Mouse (Mus musculus) CH12.LX (cell line): ENCODE measurements around the gene Tcp11l2. TPM values are rescaled to one million over a fixed set of nuclear protein-coding genes. Genes with fewer than 3 reads are reported as not detected.

Experiments used
- DNase-seq: peaks from one replicate; pipeline ENCODE4 v3.0.0-alpha.2; 2013; ENCODE audit errors: extremely low read depth
- H3K27ac ChIP-seq: 2 replicates; pipeline ENCODE4 v1.5.1; 2012; ENCODE audit warnings: low read depth, mild to moderate bottlenecking, control low read depth, moderate library complexity; ENCODE audit not compliant: insufficient read depth
- H3K27me3 ChIP-seq: replicated peaks from 2 replicates; pipeline ENCODE3; 2012; ENCODE audit warnings: inconsistent platforms
- H3K36me3 ChIP-seq, 2 experiments: replicated peaks in 1 of 2; 2 replicates each; pipeline versions ENCODE3 to v1.6.1; 2012; ENCODE audit warnings: inconsistent platforms in 1 of 2, low read length in 1 of 2, mild to moderate bottlenecking in 1 of 2, mixed read lengths in 1 of 2, moderate library complexity in 1 of 2; ENCODE audit not compliant: control insufficient read depth in 1 of 2, insufficient read depth in 1 of 2
- H3K4me1 ChIP-seq, 2 experiments: 2 replicates each; pipeline ENCODE4 v1.6.1; 2012; ENCODE audit warnings: inconsistent platforms in 1 of 2, moderate library complexity in 1 of 2; ENCODE audit not compliant: insufficient read depth in 2 of 2, control insufficient read depth in 1 of 2
- H3K4me2 ChIP-seq: 2 replicates; pipeline ENCODE4 v1.6.1; 2012; ENCODE audit warnings: low read depth, mild to moderate bottlenecking, control low read depth; ENCODE audit not compliant: poor library complexity, insufficient read depth, severe bottlenecking
- H3K4me3 ChIP-seq, 3 experiments: fragments of 150-350 bp in 1 of 3; sonication (generic) in 1 of 3; replicated peaks in 1 of 3; 2 replicates each; pipeline versions ENCODE3 to v1.5.1; 2011 to 2012; ENCODE audit warnings: low read depth in 2 of 3, low read length in 2 of 3, mild to moderate bottlenecking in 2 of 3, moderate library complexity in 2 of 3, control low read depth in 1 of 3, improper control_type of control experiment in 1 of 3, inconsistent platforms in 1 of 3, mixed read lengths in 1 of 3; ENCODE audit not compliant: poor library complexity in 1 of 3
- H3K79me2 ChIP-seq: replicated peaks from 2 replicates; pipeline ENCODE4 v1.6.1; 2012; ENCODE audit warnings: mild to moderate bottlenecking, moderate library complexity; ENCODE audit not compliant: control insufficient read depth, poor library complexity, insufficient read depth, severe bottlenecking; ENCODE audit errors: extremely low read depth
- H3K9ac ChIP-seq: 2 replicates; pipeline ENCODE4 v1.6.1; 2012; ENCODE audit warnings: low read depth, mild to moderate bottlenecking, control low read depth, moderate library complexity; ENCODE audit not compliant: insufficient read depth
- H3K9me3 ChIP-seq: replicated peaks from 2 replicates; pipeline ENCODE3; 2012; ENCODE audit warnings: low read length, inconsistent platforms, mixed read lengths
- BHLHE40 ChIP-seq: IDR thresholded peaks from 2 replicates; pipeline ENCODE4 v1.6.1; 2011; ENCODE audit warnings: mild to moderate bottlenecking, low read depth, low read length, improper control_type of control experiment
- E2F4 ChIP-seq: IDR thresholded peaks from 2 replicates; pipeline ENCODE4 v1.6.1; 2011; ENCODE audit warnings: low read depth, low read length, improper control_type of control experiment; ENCODE audit not compliant: insufficient replicate concordance
- ELF1 ChIP-seq: IDR thresholded peaks from 2 replicates; pipeline ENCODE4 v1.6.1; 2014; ENCODE audit warnings: low read depth, mild to moderate bottlenecking, inconsistent platforms, low read length, improper control_type of control experiment
- JUND ChIP-seq: conservative IDR thresholded peaks from 2 replicates; pipeline ENCODE4 v1.6.1; 2011; ENCODE audit warnings: low read depth, low read length, improper control_type of control experiment
- KAT2A ChIP-seq: IDR thresholded peaks from 2 replicates; pipeline ENCODE4 v1.6.1; 2012; ENCODE audit warnings: low read length, improper control_type of control experiment, inconsistent platforms; ENCODE audit not compliant: insufficient replicate concordance
- MAX ChIP-seq: IDR thresholded peaks from 2 replicates; pipeline ENCODE4 v1.6.1; 2011; ENCODE audit warnings: low read length, improper control_type of control experiment
- MEF2A ChIP-seq: IDR thresholded peaks from 2 replicates; pipeline ENCODE4 v1.6.1; 2014; ENCODE audit warnings: low read depth, mild to moderate bottlenecking, inconsistent platforms, low read length, improper control_type of control experiment, borderline replicate concordance
- MXI1 ChIP-seq: IDR thresholded peaks from 2 replicates; pipeline ENCODE4 v1.6.1; 2011; ENCODE audit warnings: mild to moderate bottlenecking, low read depth, low read length, improper control_type of control experiment
- NELFE ChIP-seq: IDR thresholded peaks from 2 replicates; pipeline ENCODE4 v1.6.1; 2011; ENCODE audit warnings: low read depth, low read length, improper control_type of control experiment
- NRF1 ChIP-seq: IDR thresholded peaks from 2 replicates; pipeline ENCODE4 v1.6.1; 2014; ENCODE audit warnings: low read depth, mild to moderate bottlenecking, inconsistent platforms, low read length, improper control_type of control experiment, moderate library complexity
- PAX5 ChIP-seq: IDR thresholded peaks from 2 replicates; pipeline ENCODE4 v1.6.1; 2012; ENCODE audit warnings: low read length, inconsistent platforms, mixed read lengths
- POLR2A ChIP-seq: IDR thresholded peaks from 2 replicates; pipeline ENCODE4 v1.6.1; 2011; ENCODE audit warnings: low read depth, mild to moderate bottlenecking, improper control_type of control experiment, low read length
- POLR2AphosphoS2 ChIP-seq: IDR thresholded peaks from 2 replicates; pipeline ENCODE4 v1.6.1; 2011; ENCODE audit warnings: low read depth, low read length, improper control_type of control experiment
- RAD21 ChIP-seq: IDR thresholded peaks from 2 replicates; pipeline ENCODE4 v1.6.1; 2011; ENCODE audit warnings: low read depth, mild to moderate bottlenecking, low read length, improper control_type of control experiment, moderate library complexity
- SIN3A ChIP-seq: IDR thresholded peaks from 2 replicates; pipeline ENCODE4 v1.6.1; 2012; ENCODE audit warnings: low read length, improper control_type of control experiment, inconsistent platforms
- TBP ChIP-seq: conservative IDR thresholded peaks from 2 replicates; pipeline ENCODE4 v1.6.1; 2011; ENCODE audit warnings: low read depth, low read length, improper control_type of control experiment
- USF1 ChIP-seq: IDR thresholded peaks from 2 replicates; pipeline ENCODE4 v1.6.1; 2014; ENCODE audit warnings: low read depth, mild to moderate bottlenecking, inconsistent platforms, low read length, improper control_type of control experiment
- ZKSCAN1 ChIP-seq: IDR thresholded peaks from 2 replicates; pipeline ENCODE4 v1.6.1; 2012; ENCODE audit warnings: low read depth, inconsistent platforms, low read length, improper control_type of control experiment, borderline replicate concordance
- dilution Hi-C: fragments of 300-500 bp; cut with MboI; formaldehyde crosslinking; loops from 2 replicates; pipeline ENCODE4 v1.14.3; 2020; ENCODE audit warnings: low sequenced_read_pairs; ENCODE audit not compliant: extremely low pct_unique_long_range_greater_than_20kb, extremely low pct_ligation_motif_present
- in situ Hi-C: fragments of 300-500 bp; cut with MboI; formaldehyde crosslinking; loops from 3 replicates; pipeline ENCODE4 v1.14.3; 2019; ENCODE audit warnings: low sequenced_read_pairs, low pct_ligation_motif_present, low pct_unique_long_range_greater_than_20kb, mixed read lengths
- polyA plus RNA-seq: library from polyadenylated mRNA; unstranded; fragments of >175 nt; gene quantifications from 2 replicates; pipeline ENCODE4 v1.2.1, GENCODE M21; 2012; ENCODE audit warnings: low read depth; ENCODE audit not compliant: insufficient read length
- total RNA-seq, 2 experiments: library from RNA; depleted of rRNA; stranded (reverse); fragments of 300-350 nt in 1 of 2; fragments of >200 nt in 1 of 2; gene quantifications; 2 replicates each; pipeline ENCODE4 v1.2.3; 2012 to 2014

Tcp11l2 gene
- total and polyA plus RNA-seq, 3 experiments: 2.6 to 6.0 (median 2.9) TPM

GRCm38 (mm10) chr10:84604335-84604734 is 27.9 kb downstream of the Tcp11l2 start:
- H3K9me3 ChIP-seq: no peaks in the 10 kb centered on the region
- H3K79me2 ChIP-seq: no peaks in the 10 kb centered on the region
- H3K27ac ChIP-seq: no peak overlapping the region
- TF ChIP-seq BHLHE40 (no peak), ZKSCAN1 (no peak), POLR2A (no peak), E2F4 (no peak), SIN3A (no peak), NELFE (no peak), KAT2A (no peak), NRF1 (no peak), JUND (no peak), USF1 (no peak)
- H3K9ac ChIP-seq: no peak overlapping the region
- H3K36me3 ChIP-seq: peaks cover 0 to 17% of the 10 kb centered on the region in 2 experiments
- no peaks in the 10 kb centered on the region for H3K27me3 ChIP-seq
- DNase-seq: no peak
- H3K4me1 ChIP-seq: no peaks in the 10 kb centered on the region
- dilution Hi-C loops: no loop called here
- no peak overlapping the region for H3K4me2 ChIP-seq
- in situ Hi-C loops: no loop called here
- H3K4me3 ChIP-seq: no peak overlapping the region

- no peaks in the 10 kb centered on the region for H3K79me2 ChIP-seq
- H3K9me3 ChIP-seq: no peaks in the 10 kb centered on the region
- dilution Hi-C loops: no loop called here
- peaks cover 5 to 17% of the 10 kb centered on the region in 2 experiments; a peak in 3 of 4 replicates for H3K4me1 ChIP-seq
- no peaks in the 10 kb centered on the region for H3K27me3 ChIP-seq
- H3K4me2 ChIP-seq: no peak overlapping the region
- no peak overlapping the region for H3K4me3 ChIP-seq
- peaks cover 0 to 16% of the 10 kb centered on the region in 2 experiments for H3K36me3 ChIP-seq
- no peak for DNase-seq
- H3K27ac ChIP-seq: no peak overlapping the region
- TF ChIP-seq PAX5: no peak
- no peak for TF ChIP-seq TBP
- no peak for TF ChIP-seq RAD21
- TF ChIP-seq MEF2A: no peak
- TF ChIP-seq MAX: no peak
- no peak for TF ChIP-seq POLR2AphosphoS2
- no peak for TF ChIP-seq MXI1
- no peak for TF ChIP-seq ELF1
- no peak for TF ChIP-seq JUND
- in situ Hi-C loops: loop anchor here (5.0 kb wide), 1 partner anchor 91 kb away; no protein-coding TSS in a partner anchor
- no peak overlapping the region for H3K9ac ChIP-seq
Observed at GRCm38 (mm10) chr10:84608361-84608760, 31.9 kb downstream of the Tcp11l2 start.
